Mouse (Mus musculus): ENCODE data around the gene Ankrd23.
"Not testable (repeated sequence)": the region's sequence is repeated elsewhere in the genome, so short reads cannot be mapped to it uniquely, and the experiment has no call there.

Ankrd23 gene

DNA sequence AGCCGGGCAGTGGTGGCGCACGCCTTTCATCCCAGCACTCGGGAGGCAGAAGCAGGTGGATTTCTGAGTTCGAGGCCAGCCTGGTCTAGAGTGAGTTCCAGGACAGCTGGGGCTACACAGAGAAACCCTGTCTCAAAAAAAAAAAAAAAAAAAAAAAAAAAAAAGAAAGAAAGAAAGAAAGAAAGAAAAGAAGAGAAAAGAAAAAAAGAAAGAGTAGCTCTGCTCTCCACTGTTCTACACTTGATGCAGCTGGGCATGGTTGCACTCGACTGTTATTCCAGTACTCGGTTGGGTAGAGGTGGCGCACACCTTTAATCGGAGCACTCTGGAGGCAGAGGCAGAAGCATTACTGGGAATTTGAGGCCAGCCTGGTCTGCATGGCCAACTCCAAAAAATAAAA is at the start of gene Ankrd23:
TSS of gene Ankrd23 (minus strand) at position 101 of the 400 bp plus-strand sequence.
- DNase-seq = not testable (repeated sequence)

DNA sequence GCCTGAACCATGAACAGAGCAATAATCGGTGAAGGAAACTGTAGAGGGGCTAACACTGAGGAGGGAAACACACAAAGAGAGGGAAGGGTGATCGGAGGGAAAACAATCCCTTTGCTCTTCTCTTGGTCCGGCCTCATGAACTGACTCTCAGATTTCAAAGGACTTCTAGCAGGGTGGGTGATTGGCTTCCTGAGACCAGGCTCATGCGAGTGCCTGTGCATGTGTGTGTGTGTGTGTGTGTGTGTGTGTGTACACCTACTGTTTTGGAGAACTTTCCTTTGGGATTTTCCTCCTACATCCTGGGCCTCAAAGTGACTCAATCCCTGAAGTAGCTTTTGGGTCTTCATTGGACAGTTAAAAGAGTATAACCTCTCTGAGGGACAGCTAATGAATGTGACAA is 49.6 kb upstream of the Ankrd23 start:
- no peak for DNase-seq

DNA sequence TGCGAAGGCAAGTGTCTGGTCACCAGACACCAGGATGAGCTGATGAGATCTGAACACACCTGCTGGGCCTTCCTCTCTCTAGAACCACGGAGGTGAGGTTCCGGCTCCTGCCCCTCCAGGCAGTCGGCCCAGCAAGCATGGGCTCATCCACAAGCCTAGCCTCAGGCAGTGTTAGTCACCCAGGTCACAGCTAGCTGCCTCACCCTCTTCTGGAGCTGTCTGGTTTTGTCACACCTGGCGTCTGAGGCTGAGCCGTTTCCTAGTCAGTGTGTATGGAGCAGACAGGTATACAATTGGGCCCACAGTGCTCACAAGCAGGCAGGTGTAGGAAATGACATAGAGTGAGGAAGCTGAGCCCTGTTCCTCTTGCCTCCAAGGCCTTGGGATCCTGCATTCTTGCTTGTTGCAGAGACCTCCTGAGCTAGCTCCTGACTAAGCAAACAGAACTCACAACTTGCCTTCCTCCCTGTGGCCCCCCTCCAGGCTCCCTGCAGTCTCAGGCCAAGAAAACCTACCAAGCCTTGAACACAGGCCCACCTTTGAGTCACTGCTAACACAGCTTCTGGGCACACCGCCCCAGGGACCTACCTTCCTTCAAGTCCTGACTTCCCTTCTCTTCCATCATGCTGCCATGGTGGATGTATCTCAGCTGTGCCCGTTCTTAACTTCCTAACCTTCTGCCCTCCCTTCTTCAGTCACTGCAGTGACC is 46.9 kb upstream of the Ankrd23 start:
- no peak for DNase-seq

GRCm38 (mm10) chr1:36582211-36582610 is 45.5 kb upstream of the Ankrd23 start:
- no peak for DNase-seq

DNA sequence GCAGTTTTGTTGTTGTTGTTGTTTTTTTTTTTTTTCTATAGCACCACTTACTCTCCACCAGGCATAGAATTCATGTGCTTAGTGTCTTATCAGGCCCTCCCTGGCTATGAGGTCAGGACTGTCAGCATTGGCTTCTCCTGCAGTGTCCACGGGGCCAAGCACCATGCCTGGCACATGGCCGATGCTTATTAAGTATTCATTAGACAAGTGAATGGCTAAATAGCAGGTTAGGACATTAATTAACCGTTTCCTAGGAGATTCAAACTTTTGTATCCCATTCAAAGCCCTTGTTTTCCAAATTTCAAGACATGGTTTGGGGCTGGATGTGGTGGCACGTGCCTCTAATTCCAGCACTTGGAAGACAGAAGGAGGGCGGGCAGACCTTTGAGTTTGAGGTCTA is 44.6 kb upstream of the Ankrd23 start:
- no peak for DNase-seq

- DNase-seq = no peak
Observed at GRCm38 (mm10) chr1:36580384-36581207, 43.9 kb upstream of the Ankrd23 start.

- peak; percentile 78 for DNase-seq
Observed at GRCm38 (mm10) chr1:36579974-36580383, 43.3 kb upstream of the Ankrd23 start.

DNA sequence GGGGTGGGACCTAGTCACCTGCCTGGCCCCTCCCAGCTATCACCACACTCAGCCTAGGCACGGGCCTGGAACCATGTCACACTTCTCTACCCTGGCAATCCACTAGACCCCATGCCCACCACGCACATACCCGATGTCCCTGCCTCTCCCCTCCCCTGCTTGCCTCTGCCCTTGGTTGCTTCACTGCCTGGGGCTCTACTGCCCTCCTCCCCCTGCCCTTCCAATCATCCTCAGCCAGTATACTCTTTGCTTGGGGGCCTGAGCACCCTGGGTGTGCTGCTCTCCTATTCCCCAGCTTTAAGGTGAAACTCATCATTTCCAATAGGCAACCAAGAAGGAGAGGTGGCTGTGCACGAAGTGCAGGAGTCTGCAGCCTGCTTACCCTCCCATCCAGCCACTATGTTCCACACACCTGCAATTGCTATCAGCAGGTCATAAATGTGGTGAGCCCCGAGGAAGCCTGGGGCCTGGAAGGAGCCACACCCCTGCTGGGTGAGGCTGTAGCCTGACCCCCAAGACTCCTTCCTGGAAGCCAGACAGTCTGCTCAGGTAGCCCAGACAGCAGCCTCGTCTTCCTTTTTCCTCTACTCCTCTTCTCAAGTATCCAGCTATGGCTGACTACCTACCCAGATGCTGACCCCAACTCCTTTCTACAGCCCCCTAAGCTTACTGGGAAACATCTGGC is 40.5 kb upstream of the Ankrd23 start:
- no peak for DNase-seq

GRCm38 (mm10) chr1:36575347-36575746 is 38.7 kb upstream of the Ankrd23 start:
- DNase-seq = no peak

GRCm38 (mm10) chr1:36574196-36574955 is 37.7 kb upstream of the Ankrd23 start:
- DNase-seq = no peak

DNA sequence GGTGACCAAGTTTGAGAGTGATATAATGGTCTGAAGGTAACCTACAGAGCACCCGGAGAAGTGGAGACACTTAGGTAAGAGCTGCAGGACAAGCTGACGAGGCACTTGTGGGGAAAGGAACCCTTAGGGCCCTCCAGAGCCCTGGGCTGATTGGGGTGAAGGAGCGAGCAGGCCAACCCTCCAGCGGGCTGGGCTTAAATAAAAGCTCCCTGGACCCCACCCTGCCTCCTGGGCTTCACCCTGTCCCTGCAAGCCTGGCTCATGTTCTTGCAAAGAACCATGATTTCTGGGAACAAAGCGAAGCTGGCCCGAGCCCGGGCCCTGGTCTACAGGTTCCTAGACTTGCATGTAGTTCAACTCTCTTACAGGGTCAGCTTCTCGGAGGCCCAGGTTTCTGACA is 36.8 kb upstream of the Ankrd23 start:
- no peak for DNase-seq

- DNase-seq = no peak
Observed at GRCm38 (mm10) chr1:36572709-36573108, 36.0 kb upstream of the Ankrd23 start.

DNA sequence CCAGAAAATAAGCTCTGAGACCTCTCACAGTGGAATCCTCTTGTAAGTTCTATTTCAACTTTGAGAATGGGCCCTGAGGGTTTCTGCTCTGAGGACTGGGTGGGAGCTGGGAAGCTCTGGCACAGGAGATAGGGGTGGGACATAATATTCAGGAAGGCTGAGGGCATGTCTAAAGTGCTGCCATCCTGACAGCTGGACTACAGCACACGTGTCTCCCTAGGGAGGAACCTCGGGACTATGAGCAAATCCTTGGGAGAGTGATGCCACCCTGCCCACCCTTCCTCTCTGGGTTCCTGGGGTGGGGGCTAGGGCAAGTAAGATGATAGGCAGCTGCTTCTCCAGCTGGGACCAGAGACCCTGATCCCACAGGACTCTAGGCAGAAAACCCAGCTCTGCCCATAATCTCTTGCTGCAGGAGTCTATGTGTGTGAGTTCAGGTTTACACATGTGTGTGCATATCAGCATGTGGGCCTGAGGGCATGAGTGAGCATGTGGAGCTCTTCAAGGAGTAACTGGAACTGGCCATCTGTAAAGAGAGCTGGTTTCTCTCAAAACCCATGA is 35.5 kb upstream of the Ankrd23 start:
- DNase-seq = no peak

- no peak for DNase-seq
Observed at GRCm38 (mm10) chr1:36571627-36572026, 34.9 kb upstream of the Ankrd23 start.

DNA sequence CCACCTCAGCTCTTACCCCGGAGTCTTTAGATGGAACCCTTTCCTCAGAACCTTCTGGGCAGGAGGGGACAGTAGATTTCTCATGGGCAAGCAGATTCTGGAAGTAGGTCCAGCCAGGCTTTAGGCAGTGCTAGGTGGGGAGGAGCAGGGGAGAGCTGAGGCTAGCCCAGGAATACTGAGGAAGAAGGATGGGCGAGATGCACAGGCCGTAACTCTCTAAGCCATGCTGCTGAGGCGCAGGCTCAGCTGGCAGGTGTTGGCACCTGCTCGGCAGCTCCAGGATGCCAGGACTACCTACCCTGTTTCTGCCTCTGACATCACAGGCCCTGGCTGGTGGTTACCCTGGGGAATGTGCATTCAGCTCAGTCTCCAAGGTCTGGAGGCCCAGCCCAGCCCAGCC is 33.6 kb upstream of the Ankrd23 start:
- DNase-seq = no peak

- DNase-seq = no peak
Observed at GRCm38 (mm10) chr1:36569694-36570276, 33.1 kb upstream of the Ankrd23 start.

DNA sequence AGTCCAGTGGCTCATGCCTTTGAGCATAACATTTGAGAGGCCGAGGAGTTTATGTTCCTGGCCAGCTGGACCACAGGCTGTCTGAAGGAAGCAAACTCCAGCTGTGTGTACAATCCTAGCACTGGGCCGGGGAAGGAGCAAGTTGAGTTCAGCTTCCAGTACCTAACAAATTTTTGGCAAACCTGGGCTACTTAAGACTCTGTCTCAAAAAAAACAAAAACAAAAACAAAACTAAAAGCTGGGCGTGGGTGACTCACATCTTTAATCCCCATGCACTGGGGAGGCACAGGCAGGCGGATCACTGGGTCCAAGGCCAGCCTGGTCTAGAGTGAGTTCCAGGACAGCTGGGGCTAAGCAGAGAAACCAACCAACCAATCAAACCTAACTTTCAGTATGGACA is 32.1 kb upstream of the Ankrd23 start:
- no peak for DNase-seq

GRCm38 (mm10) chr1:36567818-36568603 is 31.3 kb upstream of the Ankrd23 start:
- no peak for DNase-seq

- no peak for DNase-seq
Observed at GRCm38 (mm10) chr1:36566425-36566824, 29.7 kb upstream of the Ankrd23 start.

- DNase-seq = no peak
Observed at GRCm38 (mm10) chr1:36564101-36564500, 27.4 kb upstream of the Ankrd23 start.

- no peak for DNase-seq
Observed at GRCm38 (mm10) chr1:36563632-36564031, 26.9 kb upstream of the Ankrd23 start.

Measured in thymus, postnatal 4 days (tissue).